Mouse (Mus musculus) frontal cortex, postnatal 10 days (tissue): ENCODE measurements around the gene Fam133b.
A peak's percentile ranks its signal among the peaks of the same experiment; 100 is the strongest.
"Not testable (repeated sequence)": the region's sequence is repeated elsewhere in the genome, so short reads cannot be mapped to it uniquely, and the experiment has no call there.

Experiments used
- DNase-seq, 2 experiments: peaks; one replicate each; pipeline ENCODE4 v3.0.0; 2022; ENCODE audit warnings: low spot score in 2 of 2, mixed read lengths in 1 of 2

Fam133b gene

DNA sequence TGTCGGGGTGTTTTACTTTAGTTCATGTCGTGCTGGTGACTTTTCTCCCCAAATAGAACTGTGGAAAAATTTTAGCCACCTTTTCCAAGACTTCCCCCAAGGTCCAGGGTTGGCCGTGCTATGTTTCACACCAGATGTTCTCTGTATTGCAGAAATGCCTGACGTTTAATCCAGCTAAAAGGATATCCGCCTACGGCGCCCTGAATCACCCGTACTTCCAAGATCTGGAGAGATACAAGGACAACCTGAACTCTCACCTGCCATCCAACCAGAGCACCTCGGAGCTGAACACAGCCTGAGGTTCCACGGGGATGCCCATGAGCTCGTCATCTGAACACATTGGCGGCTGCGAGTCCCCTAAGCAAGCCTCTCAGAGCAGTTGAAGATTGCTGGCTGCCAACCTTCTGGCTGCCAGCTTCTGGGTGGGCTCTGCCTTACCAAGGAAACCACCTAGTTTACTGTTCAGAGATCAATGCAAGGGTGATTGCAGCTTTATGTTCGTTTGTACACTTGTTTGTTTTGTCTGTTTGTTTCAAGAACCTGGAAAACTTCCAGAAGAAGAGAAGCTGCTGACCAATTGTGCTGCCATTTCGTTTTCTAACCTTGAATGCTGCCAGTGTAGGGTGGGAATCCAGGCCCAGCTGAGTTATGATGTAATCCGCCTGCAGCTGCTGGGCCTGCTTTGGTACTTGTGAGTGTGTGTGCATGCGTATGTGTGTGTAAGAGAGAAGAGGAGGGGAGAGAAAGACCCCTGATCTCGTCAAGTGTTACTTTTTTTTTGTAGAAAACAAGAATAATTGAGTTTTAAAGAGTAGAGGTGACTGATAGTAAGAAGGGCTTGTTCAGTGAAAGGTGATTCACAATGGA is 22.9 kb upstream of the Fam133b start:
- no peak for DNase-seq

DNA sequence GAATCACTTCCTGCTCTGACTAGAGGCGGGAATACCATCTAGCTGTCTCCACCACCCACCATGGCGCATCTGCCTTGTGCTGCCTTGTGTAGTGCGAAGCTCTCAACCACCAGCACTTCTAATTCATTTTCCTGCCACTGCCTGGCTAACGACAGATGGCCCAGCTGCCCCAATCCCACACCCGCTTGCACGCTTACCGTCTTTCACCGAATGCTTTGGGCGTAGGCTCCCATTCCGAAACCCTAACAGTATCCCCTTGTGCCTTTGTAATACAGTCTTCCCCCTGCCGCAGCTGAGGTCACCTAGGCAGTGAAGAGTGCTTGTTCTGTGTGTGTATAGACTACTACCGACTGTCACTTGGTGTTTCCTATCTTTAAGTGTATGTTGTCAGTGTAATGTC is 21.9 kb upstream of the Fam133b start:
- no peak for DNase-seq

DNA sequence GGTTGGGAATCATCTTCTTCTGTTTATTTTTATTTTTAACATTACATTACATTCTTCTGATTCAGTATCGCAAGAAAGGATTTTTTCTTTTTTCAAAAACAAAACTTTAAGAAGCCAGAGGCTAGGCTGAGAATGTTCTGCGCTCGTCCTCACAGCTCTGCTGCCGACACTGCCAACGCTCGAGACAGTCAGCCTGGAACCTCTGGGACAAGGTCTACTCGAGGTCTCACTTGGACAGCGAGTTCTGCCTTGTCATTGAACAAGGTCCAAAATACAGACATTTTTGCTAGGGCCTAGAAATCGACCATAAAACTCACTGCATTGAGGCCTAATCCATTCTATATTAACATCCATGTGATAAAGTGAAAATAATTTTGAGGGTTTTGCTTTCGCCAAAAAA is 20.8 kb upstream of the Fam133b start:
- DNase-seq = no peak

DNA sequence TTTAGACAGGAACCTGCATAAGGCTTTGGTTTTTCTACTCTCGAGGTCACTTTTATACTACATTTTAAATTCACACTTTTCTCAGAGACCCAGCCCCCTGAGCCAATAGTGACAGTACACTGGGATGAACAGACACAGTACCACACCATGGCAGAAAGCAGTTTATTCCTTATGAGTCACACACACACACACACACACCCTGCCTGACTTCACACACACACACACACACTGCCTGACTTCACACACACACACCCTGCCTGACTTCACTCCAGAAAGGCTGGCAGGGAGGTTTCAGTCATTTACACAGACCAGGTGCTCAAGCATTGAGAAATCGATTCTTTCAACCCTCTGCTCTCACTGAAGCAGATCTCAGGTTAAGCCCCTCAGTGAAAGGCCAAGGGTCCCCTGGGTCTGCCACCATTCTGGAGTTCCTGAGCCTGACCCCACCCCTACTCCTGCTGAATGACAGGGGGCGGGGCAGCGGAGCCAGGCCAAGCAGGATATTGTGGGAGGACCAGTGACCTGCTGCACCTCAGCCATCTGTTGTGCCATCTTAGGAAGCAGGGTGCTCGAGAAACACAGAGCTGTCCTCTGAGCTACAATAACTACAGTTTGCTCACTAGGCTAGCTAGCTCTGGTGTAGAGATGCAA is 16.5 kb upstream of the Fam133b start:
- DNase-seq = no peak

DNA sequence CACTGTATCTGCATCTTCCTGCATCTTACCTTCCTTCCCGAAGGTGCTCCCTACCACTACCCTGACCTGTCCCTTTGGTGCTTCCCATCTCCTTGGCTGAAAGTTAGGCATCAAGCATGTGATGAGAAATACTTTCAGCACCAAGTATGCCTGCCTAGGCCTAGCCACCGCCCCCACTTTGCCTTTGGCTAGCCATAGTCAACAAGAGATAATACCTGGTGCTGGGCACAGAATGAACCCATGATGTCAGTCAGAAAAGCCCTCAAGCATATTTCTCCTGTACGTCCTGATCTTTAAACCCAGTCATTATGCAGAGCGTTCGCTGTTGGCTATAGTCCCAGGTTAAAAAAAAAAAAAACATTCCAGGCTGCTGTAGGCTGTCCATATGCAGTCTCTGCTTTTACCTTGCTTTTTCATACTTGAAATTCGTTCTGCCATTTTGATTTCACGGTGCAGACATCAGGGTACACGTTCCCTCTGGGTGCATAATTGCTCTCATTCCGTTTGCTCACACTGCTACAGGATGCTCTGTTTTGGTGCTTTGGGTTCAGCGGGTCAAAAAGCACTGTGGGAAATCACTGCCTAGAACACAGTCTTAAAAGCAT is 13.9 kb upstream of the Fam133b start:
- DNase-seq = no peak

DNA sequence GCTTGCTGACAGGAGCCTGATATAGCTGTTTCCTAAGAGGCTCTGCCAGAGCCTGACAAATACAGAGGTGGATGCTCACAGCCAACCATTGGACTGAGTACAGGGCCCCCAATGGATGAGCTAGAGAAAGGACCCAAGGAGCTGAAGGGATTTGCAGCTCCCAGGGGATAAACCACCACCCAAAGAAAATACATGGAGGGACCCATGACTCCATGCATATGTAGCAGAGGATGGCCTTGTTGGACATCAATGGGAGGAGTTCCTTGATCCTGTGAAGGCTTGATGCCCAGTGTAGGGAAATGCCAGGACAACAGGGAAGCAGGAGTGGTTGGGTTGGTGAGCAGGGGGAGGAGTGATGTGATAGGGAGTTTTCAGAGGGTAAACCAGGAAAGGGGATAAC is 11.6 kb upstream of the Fam133b start:
- DNase-seq = not testable (repeated sequence)

DNA sequence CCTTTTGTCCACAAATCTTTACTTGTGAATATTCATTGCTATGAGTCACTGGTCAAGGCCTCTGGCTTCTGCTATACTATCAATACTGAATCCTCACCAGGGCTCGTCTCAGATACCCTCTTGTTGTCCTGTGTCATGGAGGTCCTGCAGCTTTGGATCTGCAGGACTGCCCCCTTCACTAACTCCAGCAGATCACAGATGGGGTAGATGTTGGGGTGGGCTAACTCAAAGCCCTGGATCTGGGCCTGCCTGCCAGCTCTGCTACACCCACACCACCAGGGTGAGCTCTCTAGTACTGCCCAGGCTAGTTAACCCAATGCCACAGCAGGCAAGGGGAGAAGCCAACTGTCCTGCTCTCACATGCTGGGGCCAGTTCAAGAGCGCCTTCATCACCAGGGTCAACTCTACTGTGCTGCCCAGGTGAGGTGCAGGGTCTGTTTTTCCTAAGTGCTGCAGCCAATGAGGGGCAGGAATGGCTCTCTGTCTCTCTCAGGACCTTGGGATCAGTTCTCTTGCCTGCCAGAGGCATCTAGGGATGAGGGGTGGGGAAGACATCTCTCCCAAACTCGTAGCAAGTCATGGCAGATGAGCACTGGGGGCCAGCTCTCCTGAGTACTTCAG is 6.9 kb upstream of the Fam133b start:
- no peak for DNase-seq

DNA sequence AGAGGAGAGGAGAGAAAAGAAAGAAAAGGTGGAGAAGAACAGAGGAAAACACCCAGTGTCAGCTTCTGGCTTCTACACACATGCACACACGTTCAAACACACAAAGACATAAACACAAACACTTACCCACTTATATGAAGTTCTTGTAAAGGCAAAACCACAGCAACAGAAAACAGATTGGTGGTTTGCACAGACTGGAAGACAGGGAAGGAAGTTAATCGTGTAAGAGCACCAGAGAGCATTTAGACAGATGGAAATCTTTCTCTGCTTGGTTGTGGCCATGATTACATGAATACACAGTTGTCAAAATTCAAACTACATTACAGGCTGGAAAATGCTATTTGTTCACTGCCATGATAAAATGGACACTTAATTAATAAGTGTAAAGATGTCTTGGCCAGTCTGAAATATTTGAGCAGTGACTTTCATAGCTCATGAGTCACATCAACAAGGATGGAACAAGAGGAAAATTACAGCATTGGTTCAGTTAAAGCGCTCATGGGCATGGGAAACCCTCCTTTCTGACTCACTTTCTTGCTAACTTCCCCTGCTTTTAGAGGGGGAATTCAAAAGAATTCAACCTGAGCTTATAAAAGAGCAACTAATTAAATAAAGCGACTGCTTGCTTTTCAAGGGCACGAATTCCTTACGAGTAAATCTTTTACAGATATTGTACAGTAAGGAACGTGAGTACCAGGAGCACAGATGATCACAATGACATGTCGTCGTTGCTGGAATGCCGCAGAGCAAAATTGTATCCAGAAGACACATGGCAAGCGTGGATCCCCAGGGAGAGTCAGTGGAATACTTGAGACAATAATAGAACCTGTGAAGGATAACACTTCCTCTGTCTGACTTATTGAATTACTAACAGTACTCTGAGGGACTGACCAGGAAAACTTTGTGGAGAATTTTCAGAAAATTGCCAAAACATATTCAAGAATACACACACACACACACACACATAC is 4.8 kb upstream of the Fam133b start:
- DNase-seq = no peak

DNA sequence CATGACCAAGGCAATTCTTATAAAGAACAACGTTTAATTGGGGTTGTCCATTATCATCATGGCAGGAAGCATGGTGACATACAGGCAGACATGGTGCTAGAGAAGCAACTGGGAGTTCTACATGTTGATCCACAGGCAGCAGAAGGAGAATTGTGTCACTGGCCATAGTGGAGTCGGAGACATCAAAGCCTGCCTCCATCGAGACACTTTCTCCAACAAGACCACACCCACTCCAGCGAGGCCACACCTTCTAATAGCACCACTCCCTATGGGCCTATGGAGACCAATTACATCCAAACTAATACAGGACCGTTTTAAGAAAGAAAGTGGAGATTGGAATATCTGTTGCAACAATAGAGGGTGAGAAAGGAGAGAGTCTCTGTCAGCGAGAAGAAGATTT is 1.8 kb upstream of the Fam133b start:
- DNase-seq = no peak

DNA sequence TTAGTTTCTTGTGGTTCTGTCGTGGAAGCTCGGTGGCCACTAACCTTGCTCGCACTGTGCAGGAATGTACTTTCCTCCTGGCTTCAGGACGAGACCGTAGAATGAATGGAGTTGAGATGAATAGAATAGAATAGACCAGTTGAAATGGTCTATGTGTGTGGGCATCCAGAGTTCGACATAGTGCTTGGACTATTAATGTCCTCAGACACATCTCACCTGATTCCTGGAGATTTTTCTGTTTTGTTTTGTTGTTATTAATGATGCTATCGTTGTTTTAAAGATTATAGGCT is 792 bp downstream of the Fam133b start:
- DNase-seq = no peak

DNA sequence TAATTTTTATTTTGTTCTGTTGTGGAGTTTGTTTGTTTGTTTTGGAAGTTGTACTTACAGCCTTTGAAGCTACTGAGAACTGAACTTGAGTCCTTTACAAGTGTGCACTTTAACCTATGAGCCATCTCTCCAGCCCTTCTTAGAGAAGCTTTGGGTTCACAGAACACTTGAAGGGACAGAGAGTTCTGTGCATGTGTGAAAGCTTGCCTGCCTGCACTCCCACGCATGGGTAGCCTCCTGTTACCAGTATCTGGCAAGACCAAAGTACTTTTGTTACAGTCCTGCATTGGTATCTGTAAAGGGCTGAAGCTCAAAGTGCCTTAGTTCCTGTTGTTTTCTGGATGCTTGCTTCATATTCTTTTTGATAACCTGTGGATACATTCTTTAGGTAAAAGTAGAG is 2.6 kb downstream of the Fam133b start:
- no peak for DNase-seq

DNA sequence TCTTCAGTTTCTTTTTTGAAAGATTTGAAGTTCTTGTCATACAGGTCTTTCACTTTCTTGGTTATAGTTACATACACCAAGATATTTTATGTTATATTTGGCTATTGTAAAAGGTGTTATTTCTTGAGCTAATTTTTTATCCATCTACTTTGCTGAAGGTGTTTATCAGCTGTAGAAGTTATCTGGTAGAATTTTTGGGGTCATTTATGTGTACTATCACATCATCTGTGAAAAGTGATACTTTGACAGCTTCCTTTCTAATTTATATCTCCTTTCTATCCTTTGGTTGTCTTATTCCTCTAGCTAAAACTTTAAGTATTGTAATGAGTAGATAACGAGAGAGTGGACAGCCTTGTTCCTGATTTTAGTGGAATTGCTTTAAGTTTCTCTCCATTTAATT is 7.8 kb downstream of the Fam133b start:
- DNase-seq = no peak

DNA sequence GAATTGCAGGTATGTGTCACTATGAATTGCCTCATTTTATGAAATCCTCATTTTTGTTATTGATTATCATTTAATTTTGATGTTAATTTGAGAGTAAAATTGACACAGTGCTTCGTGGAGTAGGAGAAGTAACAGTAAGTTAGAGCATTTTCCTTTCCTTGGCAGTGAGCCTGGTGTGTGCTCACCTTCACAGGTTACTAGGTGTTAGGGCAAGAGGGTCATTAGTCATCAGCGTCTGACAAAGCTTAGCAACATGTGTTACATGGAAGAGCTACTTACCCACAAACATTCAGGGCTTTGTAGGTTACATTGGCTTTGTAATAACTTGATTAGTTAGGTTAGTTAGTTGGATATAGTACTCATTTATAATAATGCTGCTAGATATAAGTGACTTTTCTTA is 10.6 kb downstream of the Fam133b start:
- no peak for DNase-seq

DNA sequence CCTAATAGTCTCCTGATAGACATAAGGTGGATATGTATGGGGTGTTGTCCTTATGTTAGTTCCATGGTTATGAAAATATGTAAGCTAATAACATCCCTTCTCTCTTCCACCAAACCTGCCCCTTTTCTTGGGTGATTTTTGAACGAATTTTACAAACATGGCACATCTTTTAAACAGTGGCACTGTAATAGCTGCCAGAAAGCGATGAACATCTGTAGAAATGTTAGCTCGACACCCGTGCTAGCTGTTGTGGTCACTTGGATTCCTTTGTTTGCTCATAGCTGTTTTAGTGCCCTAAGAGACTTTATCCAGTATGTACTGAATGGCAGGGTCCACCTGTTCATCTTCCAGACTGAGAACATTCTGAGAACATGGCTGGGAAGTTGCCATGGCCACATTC is 27.6 kb downstream of the Fam133b start, which contains the start of gene 1700109H08Rik:
Gene 1700109H08Rik, plus strand, starts transcription at position 301 of the 400 bp plus-strand sequence.
- DNase-seq = no peak

DNA sequence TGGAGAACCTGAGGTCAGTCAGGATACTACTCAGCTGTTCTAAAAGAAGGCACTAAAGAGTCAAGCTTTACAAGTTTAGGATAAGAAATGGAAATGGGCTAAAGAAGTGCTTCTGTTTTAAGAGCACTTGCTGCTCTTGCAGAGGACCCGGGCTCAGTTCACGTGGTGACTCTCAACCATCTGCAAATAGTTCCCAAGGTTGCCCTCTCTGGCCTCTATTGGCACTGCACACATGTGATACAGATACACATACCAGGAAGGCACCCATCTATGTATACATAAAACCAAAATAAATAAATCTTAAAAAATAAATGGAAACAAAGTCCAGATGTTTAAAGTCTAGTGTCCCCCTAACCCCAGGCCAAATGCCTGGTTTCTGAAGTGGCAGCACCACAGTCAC is 31.2 kb downstream of the Fam133b start:
- DNase-seq = no peak

DNA sequence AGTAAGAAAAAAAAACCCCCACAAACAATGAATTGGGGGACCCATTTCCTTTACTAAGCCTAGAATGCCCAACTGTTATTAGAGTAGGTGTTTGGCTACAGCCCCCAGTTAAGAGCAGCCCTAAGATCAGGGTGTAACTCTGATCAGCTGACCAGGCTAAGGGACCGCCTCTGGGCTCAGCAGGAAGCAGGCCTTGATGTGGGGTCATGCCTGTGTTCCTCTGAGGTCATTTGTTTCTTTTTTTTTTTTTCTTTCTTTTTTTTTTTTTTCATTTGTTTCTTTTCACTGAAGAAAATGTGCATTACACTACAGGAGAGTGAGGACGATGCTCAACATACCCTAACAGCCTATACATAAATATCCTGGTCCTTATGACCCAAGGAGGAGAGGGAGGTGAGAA is 34.3 kb downstream of the Fam133b start:
- no peak for DNase-seq

DNA sequence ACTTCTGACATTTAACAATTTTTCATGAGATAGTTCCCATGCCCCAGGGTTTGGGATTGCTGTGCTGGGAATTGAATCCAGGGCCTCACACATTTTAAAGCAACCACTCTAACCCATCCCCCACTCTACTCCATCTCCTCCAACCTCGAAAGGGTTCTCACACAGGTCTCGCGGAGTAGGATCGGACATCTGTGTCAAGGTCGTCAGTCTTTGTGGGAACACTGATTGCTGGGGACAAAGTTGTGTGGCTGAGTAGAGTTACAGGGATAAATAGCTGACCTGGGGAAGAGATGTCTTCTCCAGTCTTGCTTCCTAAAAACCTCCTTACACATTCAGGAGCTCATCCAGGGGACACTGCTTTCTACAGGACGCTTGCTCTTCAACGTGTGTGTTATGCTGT is 35.4 kb downstream of the Fam133b start:
- no peak for DNase-seq

DNA sequence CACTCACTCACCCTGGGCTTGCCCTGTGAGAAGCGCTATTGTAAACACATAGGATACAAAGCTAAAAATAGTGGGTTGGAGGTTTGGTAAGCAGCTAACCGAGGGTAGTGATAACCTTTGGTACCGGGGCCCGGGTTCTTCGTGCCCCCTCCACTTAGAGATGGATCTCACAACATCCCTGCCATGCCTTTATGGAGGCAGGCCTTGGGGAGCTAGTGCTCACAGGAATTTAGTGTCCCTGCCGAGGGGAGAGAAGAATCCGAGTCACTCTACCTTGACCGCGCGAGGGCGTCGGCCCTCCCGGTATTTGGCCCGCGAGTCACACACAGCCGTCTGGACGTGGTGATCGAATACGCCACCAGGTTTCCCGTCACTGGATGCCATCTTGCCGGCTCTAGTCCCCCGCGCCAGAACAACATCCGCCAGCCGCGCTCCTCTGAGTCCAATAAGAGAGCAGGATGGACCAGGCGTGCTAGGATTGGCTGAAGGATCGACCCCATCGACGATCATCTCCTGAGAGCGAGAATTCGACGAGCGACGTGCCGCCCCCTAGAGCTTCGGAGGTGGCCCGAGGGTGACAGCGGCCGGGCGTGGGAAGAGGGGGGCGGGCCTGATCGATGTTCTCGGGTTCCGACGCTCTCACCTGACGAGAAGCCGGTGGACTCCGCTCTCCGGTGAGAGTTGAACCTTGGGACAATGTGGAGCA is 52.2 kb downstream of the Fam133b start, which contains the start of gene Pex1:
Gene Pex1, plus strand, starts transcription at position 374 of the 706 bp plus-strand sequence.
- peak; percentile 93 to 96 for DNase-seq

DNA sequence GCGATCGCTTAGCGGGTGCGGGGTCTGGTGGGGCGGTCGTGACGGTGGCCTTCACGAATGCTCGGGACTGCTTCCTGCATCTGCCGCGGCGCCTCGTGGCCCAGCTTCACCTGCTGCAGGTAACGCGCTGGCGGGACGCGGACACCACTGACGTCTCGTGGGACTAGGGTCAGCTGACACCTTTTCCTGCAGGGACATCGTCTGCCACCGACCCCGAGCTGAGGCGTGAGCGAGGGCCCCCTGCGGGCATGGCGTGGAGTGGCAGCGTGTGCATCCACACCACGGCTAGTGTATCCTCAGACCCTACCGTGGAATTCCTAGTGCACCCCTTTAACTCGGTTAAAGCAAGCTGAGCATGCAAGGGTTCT is 52.8 kb downstream of the Fam133b start, which contains the start of gene Rbm48:
Gene Rbm48, minus strand, starts transcription at position 187 of the 368 bp plus-strand sequence.
- DNase-seq = peak; percentile 79 to 84

DNA sequence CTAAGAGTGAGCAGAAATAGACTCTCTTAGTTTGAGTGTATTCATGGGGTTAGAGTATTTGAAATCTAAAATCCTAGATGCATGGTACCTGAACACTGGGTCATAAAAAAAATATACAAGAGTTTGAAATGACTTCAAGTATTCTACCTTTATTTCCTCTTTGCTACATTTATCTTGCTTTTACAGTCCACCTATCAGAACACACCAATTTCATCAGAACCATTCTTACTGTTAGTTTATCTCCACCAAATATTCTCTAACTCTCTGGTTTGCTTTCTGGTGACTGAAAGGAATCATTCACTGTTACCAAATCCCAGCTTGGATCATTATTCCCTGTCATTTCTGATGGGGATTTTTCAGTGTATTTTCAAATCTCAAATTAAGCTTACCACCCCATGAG is 53.5 kb downstream of the Fam133b start:
- no peak for DNase-seq

DNA sequence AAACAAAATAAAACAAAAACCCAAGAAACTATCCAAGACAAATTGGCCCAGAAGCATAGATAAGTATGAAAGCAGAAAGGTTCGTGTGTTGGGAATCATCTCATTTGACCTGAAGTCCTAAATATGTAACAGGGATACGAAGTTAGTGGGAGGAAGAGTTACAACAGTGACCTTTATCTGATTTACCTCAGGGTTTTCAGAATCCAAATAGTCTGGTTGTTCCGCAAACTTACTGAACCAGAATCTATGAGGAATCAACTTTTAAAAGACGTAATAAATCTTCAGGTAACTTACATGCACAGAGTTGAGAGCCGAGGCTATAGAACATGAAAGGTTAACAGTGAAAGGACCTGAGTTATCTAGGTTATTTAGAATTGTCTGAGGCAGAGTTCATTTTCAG is 55.1 kb downstream of the Fam133b start:
- DNase-seq = no peak
